Mouse (Mus musculus): Measurements from ENCODE around the gene Ccl4.

DNA sequence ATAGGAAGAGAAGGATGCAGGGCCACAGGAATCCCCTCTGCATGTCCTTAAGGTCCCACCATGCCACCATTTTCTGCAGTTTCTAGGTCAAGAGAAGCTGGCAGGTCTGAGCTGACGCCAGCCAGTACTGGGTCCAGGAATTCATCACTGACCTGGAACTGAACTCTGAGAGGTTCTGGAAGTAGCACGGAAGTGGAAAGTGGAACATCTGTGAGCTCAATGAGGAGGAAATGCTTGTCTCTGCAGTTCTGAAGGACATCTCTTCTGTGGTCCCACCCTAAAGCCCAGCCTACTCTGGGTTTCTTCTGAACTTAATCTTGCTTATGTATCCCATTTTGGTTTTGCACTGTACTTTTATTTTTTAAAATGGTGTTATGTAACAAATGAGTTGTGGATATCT lies 31.3 kb upstream of the Ccl4 start:
- TF ChIP-seq POLR2A (IDR thresholded peaks at IDR 0.05; ENCODE audit: extremely low read depth, insufficient read depth, low read length) = no peak
- no peak for TF ChIP-seq CTCF (IDR thresholded peaks at IDR 0.05; ENCODE audit: low read depth, low read length)

Measured in liver, adult 2 months (tissue).